Mouse (Mus musculus) stomach, embryonic 16.5 days (tissue): Measurements from ENCODE around the gene Fut8. TPM values are rescaled to one million over a fixed set of nuclear protein-coding genes. Genes with fewer than 3 reads are reported as not detected.

Source experiments
- ATAC-seq: fragments of 200-750 bp; cut with Nextera tagmentation; 2 replicates; pipeline ENCODE4 v1.8.0; 2017; ENCODE audit warnings: moderate number of reproducible peaks, moderate TSS enrichment; ENCODE audit not compliant: insufficient read depth, low FRiP score
- H3K27ac ChIP-seq: fragments of 300-500 bp; sonication (generic); 2 replicates; pipeline ENCODE4 v1.5.1; 2014; ENCODE audit warnings: low read length
- H3K27me3 ChIP-seq: fragments of 300-500 bp; sonication (generic); 2 replicates; pipeline ENCODE4 v1.6.1; 2014; ENCODE audit warnings: low read length, control low read depth, mixed read lengths; ENCODE audit not compliant: control insufficient read depth, insufficient read depth
- H3K36me3 ChIP-seq: fragments of 300-500 bp; sonication (generic); 2 replicates; pipeline ENCODE4 v1.6.1; 2014; ENCODE audit warnings: low read length; ENCODE audit not compliant: control insufficient read depth, insufficient read depth
- H3K4me1 ChIP-seq: fragments of 300-500 bp; sonication (generic); 2 replicates; pipeline ENCODE4 v1.6.1; 2014; ENCODE audit warnings: low read length, control low read depth, mixed read lengths; ENCODE audit not compliant: control insufficient read depth, insufficient read depth
- H3K4me2 ChIP-seq: fragments of 300-500 bp; sonication (generic); 2 replicates; pipeline ENCODE4 v1.6.1; 2014; ENCODE audit warnings: low read depth, low read length, mixed read lengths
- H3K4me3 ChIP-seq: fragments of 300-500 bp; sonication (generic); replicated peaks from 2 replicates; pipeline ENCODE4 v1.5.1; 2014; ENCODE audit warnings: mild to moderate bottlenecking, low read length
- H3K9ac ChIP-seq: fragments of 300-500 bp; sonication (generic); 2 replicates; pipeline ENCODE4 v1.6.1; 2014; ENCODE audit warnings: low read length
- H3K9me3 ChIP-seq: fragments of 300-500 bp; sonication (generic); replicated peaks from 2 replicates; pipeline ENCODE4 v1.6.1; 2016; ENCODE audit warnings: low read length, control low read depth; ENCODE audit not compliant: control insufficient read depth
- WGBS: fragments of 180-500 bp; shearing (Covaris S2); extraction: QIAGEN DNeasy Blood & Tissue Kit; methylation state at CpG from one replicate; pipeline ENCODE4 v1.1.7; 2014; 5-methylcytosine and 5-hydroxymethylcytosine counted together
- polyA plus RNA-seq: library from polyadenylated mRNA; unstranded; fragments of >200 nt; fragmentation: Nextera tagmentation; extraction: Ambion mirVana; gene quantifications from 2 replicates; pipeline ENCODE4 v1.2.1, GENCODE M21; 2015

The Fut8 gene
- polyA plus RNA-seq, 1 experiment from 2014 or later = 26.6 TPM

DNA sequence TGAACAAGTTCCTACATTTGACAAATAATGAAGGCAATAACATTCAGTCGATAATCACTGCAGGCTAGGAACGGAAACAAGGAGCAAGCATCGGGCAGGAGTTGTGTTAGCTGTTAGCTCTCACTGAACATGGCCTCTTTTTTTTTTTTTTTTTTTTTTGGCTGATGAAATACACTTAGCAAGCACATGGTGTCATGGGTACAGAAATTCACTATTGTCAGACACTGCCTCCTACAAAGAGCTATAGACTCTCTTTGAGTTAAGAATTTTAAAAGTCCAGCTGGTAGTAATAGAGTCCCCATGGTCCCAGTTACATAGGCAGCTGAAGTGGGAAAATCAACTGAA is 23.4 kb upstream of the Fut8 start:
- H3K4me1 ChIP-seq = no peaks in the 10 kb centered on the region
- no peaks in the 10 kb centered on the region for H3K36me3 ChIP-seq
- no peak for ATAC-seq
- H3K27ac ChIP-seq = no peak overlapping the region
- no peak overlapping the region for H3K4me2 ChIP-seq
- H3K4me3 ChIP-seq = no peak overlapping the region
- H3K27me3 ChIP-seq = no peaks in the 10 kb centered on the region
- 92% methylated on average over 3 of the region's 3 CpGs for WGBS
- no peaks in the 10 kb centered on the region for H3K9me3 ChIP-seq
- H3K9ac ChIP-seq = no peak overlapping the region

DNA sequence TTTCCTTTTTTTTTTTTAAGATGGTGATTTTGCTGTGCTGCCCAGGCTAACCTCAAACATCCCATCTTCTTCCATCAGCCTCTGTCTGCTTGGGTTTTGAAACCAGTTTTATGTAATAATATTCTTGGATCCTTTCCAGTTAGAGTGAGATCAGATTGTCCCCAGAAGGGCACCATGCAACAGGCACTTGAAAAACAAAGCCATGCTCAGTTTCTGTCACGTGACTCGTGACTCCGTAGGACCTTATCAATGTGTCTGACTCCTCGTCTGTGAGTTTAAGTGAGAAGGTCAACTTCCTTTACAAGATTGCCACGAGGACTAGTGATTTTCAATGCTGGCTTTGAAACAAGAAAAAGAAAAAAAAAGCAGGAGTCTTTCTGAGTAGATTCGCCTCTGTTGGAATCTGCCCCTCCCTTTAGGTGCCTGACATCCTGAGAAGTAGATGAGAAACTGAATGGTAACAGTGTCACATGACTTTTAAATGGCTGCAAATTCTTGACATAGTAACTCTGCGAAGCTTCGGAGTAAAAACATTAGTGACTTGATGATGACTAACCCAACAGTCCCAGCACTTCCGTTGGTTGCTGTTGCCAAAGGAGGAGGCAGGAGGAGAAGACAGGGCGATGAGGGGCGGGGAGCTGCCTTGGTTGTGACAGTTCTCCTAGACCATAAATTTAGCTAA is 21.3 kb upstream of the Fut8 start:
- Histone ChIP-seq H3K9me3 (no peaks in the 10 kb centered on the region), H3K27ac (no peak overlapping the region), H3K4me1 (no peaks in the 10 kb centered on the region), H3K4me2 (no peak overlapping the region), H3K36me3 (no peaks in the 10 kb centered on the region), H3K9ac (no peak overlapping the region), H3K27me3 (no peaks in the 10 kb centered on the region), H3K4me3 (no peak overlapping the region)
- 57% methylated on average over 11 of the region's 11 CpGs for WGBS
- no peak for ATAC-seq

DNA sequence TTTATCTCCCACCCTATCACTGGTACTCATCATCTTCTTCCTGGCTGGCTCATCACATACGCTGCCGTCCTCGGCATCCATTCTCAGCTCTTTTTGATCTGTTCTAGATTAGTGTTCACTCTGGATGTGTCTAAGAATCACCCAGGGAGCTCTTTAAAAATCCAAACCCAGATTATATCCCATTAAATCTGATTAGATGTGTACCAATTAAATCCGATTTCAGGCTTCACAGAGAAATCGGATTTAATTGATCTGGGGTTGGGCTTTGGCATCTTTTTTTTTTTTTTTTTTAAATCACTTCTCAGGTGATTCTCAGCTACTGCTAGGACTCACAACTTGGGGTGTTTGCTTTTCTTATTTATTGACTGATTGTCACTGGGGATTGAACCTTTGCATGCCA is 17.3 kb upstream of the Fut8 start:
- Histone ChIP-seq H3K27me3 (no peaks in the 10 kb centered on the region), H3K36me3 (no peaks in the 10 kb centered on the region), H3K9ac (no peak overlapping the region), H3K4me3 (no peak overlapping the region), H3K27ac (no peak overlapping the region), H3K4me2 (no peak overlapping the region), H3K4me1 (no peaks in the 10 kb centered on the region), H3K9me3 (no peaks in the 10 kb centered on the region)
- WGBS = 64% methylated on average over 5 of the region's 5 CpGs
- no peak for ATAC-seq

DNA sequence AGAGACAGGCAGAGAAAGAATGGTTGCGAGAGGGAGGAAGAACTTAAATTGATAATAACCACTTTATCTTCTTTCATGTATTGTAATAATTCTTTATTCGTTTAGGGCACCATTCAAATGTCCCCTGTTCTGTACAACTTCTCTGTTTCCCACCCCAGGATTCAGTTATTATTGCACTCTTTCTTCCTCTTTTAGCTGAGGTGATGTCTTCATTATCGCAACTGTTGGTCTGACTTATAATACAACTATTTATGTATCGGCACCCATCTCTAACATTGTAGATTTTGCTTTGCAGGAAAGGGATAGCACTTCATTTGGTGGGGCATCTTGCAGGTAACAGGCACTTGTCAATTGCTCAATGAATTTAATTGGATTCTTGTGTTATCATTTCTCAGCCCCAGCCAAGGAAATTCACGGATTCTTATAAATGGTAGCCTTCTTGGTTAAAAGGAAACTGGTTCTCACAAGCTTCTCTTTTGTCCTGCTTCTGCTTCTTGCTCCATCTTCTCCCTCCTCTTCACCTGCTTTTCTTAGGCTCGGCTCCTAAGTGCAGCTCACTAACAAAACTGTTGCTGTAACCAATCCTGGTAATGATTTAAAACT is 15.6 kb upstream of the Fut8 start:
- Histone ChIP-seq H3K4me2 (no peak overlapping the region), H3K4me3 (no peak overlapping the region), H3K27me3 (no peaks in the 10 kb centered on the region), H3K36me3 (no peaks in the 10 kb centered on the region), H3K4me1 (no peaks in the 10 kb centered on the region), H3K9ac (no peak overlapping the region), H3K27ac (no peak overlapping the region), H3K9me3 (no peaks in the 10 kb centered on the region)
- WGBS = 81% methylated on average over 6 of the region's 6 CpGs
- ATAC-seq = no peak

GRCm38 (mm10) chr12:77223595-77223994 is 14.3 kb upstream of the Fut8 start:
- ATAC-seq = no peak
- 83% methylated on average over 3 of the region's 3 CpGs for whole genome bisulfite sequencing
- Histone ChIP-seq H3K27me3 (no peaks in the 10 kb centered on the region), H3K9ac (no peak overlapping the region), H3K4me3 (no peak overlapping the region), H3K4me2 (no peak overlapping the region), H3K36me3 (no peaks in the 10 kb centered on the region), H3K27ac (no peak overlapping the region), H3K4me1 (no peaks in the 10 kb centered on the region), H3K9me3 (no peaks in the 10 kb centered on the region)

GRCm38 (mm10) chr12:77224121-77224520 is 13.8 kb upstream of the Fut8 start:
- ATAC-seq = no peak
- no peaks in the 10 kb centered on the region for H3K4me1 ChIP-seq

DNA sequence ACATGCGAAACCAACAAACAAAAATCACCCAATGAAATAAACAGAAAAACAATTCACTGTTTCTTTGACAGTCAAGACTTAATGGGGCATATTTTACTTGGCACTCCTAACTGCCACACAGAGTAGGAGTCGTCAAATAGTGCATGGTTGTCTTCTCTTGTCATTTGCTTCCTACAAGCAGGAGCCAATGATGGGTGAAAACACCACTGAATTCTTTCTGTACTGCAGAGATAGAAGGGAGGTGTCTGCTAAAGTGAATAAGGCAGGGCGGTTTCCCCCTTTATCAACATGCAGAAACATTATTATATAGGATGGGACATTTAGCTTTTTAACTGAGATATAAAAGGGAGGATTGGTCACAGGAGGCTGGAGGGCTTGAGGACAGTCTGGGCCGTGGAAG is 13.0 kb upstream of the Fut8 start:
- 67% methylated on average over 4 of the region's 4 CpGs for WGBS
- Histone ChIP-seq H3K4me2 (no peak overlapping the region), H3K4me3 (no peak overlapping the region), H3K9ac (no peak overlapping the region), H3K36me3 (no peaks in the 10 kb centered on the region), H3K4me1 (no peaks in the 10 kb centered on the region), H3K27ac (no peak overlapping the region), H3K9me3 (no peaks in the 10 kb centered on the region), H3K27me3 (no peaks in the 10 kb centered on the region)
- no peak for ATAC-seq

More at GRCm38 (mm10) chr12:77224121-77224520, 13.8 kb upstream of the Fut8 start:
- H3K4me3 ChIP-seq = no peak overlapping the region
- H3K36me3 ChIP-seq = no peaks in the 10 kb centered on the region
- no peaks in the 10 kb centered on the region for H3K27me3 ChIP-seq
- H3K9ac ChIP-seq = no peak overlapping the region
- no peak overlapping the region for H3K27ac ChIP-seq
- H3K9me3 ChIP-seq = no peaks in the 10 kb centered on the region
- no peak overlapping the region for H3K4me2 ChIP-seq
- WGBS = 90% methylated on average over 4 of the region's 4 CpGs

GRCm38 (mm10) chr12:77225727-77226126 is 12.2 kb upstream of the Fut8 start:
- ATAC-seq = no peak
- H3K4me1 ChIP-seq = no peaks in the 10 kb centered on the region
- H3K4me2 ChIP-seq = no peak overlapping the region
- no peak overlapping the region for H3K4me3 ChIP-seq
- no peaks in the 10 kb centered on the region for H3K36me3 ChIP-seq
- 71% methylated on average over 3 of the region's 3 CpGs for WGBS
- H3K9me3 ChIP-seq = no peaks in the 10 kb centered on the region
- H3K27ac ChIP-seq = no peak overlapping the region
- no peaks in the 10 kb centered on the region for H3K27me3 ChIP-seq
- H3K9ac ChIP-seq = no peak overlapping the region

DNA sequence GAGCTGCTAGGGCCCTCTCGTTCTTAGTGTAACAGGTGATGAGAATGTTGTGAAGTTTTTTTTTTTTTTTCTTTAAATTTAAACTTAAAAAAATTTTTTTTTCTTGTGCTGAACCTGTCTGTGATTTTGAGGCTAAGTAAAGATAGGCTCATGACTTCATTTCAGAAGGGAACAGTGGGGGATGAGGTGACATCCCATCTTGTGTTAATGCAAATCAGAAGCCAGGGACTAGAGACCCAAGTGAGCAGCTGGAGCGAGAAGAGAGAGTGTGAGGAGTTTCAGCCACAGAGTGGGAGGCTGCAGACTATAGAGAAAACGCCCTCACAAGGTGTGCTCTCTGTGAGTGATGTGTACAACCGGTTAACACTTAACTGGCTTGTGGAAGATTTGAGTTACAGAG is 2.0 kb upstream of the Fut8 start:
- WGBS = 60% methylated on average over 4 of the region's 4 CpGs
- Histone ChIP-seq H3K4me1 (peaks cover 4% of the 10 kb centered on the region; the same call in 1 of the 2 replicates), H3K27ac (no peak overlapping the region), H3K4me3 (no peak overlapping the region), H3K27me3 (no peaks in the 10 kb centered on the region), H3K9ac (no peak overlapping the region), H3K4me2 (no peak overlapping the region), H3K36me3 (no peaks in the 10 kb centered on the region), H3K9me3 (no peaks in the 10 kb centered on the region)
- no peak for ATAC-seq
